Mouse (Mus musculus): Measurements from ENCODE around the gene Tra2b. TPM values are rescaled to one million over a fixed set of nuclear protein-coding genes. Genes with fewer than 3 reads are reported as not detected.

The Tra2b gene
- polyA plus RNA-seq, 1 experiment from 2014 or later: 323 TPM

Other genes with a start within 250 kb of the Tra2b start
- gene Igf2bp2, start 102.7 kb downstream of the Tra2b start, polyA plus RNA-seq (2014; fragmentation: Nextera tagmentation; extraction: Ambion mirVana): 23.9 and 25.1 TPM in 2 replicates
- 17.8 and 20.7 TPM in 2 replicates for gene Etv5, start 173.7 kb upstream of the Tra2b start, polyA plus RNA-seq (2014; fragmentation: Nextera tagmentation; extraction: Ambion mirVana)

All from forebrain, embryonic 14.5 days (tissue).